Mouse (Mus musculus) embryo, embryonic 11.5 days (tissue): ENCODE data around the gene Mmp15.

Experiments used
- DNase-seq: peaks from one replicate; pipeline ENCODE4 v3.0.0-alpha.2; 2012; ENCODE audit warnings: low read depth, low spot score

Mmp15 gene

DNA sequence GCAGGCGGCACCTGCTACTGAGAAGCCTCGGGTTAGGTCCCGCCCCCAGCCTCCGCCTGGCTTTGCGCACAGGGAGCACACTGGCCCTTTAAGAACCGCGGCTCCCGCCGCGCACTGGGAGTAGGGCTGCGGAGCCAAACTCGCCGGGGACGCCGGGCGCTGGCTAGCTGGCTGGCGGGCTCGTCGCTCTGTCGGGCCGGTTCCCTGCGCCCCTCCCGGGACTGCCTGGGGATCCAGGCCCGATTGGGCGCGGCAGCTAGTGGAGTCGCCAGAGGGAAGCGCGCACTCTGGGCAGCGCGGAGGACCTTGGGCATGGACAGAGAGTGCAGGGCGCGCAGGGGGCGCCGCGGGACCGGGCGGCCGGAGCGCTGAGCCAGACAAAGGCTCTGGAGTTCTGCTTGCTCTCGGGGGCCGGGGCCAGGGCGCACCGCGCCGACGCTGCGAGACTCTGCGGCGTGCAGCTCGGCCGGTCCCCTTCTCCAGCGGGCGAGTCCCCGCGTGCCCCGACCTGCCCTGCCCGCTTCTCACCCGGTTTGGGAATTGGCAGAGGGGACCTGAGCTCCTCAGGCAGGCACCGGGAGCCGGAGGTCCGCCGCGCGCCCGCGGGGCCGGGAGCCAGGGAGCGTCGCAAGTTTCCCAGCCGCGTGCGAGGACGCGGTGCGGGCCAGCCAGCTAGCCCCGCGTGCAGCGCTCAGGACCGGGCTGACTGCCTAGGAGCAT lies at the start of gene Mmp15:
Mmp15 (plus strand) TSS at position 118 of the 720 bp plus-strand sequence.
- peak; percentile 65 for DNase-seq

DNA sequence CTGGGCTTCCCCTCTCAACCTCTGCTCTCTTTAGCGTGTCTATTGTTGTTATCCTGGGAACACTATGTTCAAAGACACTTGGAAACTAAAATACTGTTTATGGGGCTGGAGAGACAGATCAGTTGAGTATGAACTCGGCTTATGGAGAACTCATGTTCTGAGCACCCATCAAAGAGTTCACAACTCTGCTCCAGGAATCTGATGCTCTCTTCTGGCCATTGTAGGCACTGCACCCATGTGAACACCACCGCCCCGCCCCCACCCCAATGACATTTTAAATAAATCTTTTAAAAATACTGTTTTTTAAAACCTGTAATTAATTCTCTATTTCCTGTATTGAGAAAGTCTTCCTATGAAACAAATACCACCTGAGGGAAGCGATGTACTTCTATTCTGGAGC lies 49.7 kb upstream of the Mmp15 start:
- peak; percentile 17 for DNase-seq

GRCm38 (mm10) chr8:95305526-95305925 lies 46.5 kb upstream of the Mmp15 start:
- no peak for DNase-seq

- DNase-seq: no peak
Observed at GRCm38 (mm10) chr8:95306431-95306830, 45.6 kb upstream of the Mmp15 start, which contains the start of gene Cngb1. TSS of gene Cngb1 (minus strand) at chr8:95306585.

GRCm38 (mm10) chr8:95310342-95310970 lies 41.6 kb upstream of the Mmp15 start, which contains the start of gene Tepp:
TSS of gene Tepp (plus strand) at chr8:95310566.
- DNase-seq: no peak

- DNase-seq: no peak
Observed at GRCm38 (mm10) chr8:95312836-95313235, 39.2 kb upstream of the Mmp15 start.

GRCm38 (mm10) chr8:95313857-95314256 lies 38.2 kb upstream of the Mmp15 start:
- DNase-seq: no peak

DNA sequence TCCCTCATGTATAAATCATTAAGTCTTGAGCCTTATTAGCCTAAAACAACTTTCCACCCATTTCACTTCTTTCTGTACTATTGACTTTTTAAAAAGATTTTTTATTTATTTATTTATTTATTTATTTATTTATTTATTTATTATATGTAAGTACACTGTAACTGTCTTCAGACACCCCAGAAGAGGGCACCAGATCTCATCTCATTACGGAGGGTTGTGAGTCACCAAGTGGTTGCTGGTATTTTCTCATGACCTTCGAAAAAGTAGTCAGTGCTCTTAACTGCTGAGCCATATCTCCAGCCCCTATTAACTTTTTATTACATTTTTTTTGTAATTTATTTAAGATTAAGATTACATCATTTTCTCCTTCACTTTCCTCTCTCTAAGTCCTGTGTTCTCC lies 37.4 kb upstream of the Mmp15 start:
- DNase-seq: no peak

- DNase-seq: no peak
Observed at GRCm38 (mm10) chr8:95315350-95315749, 36.7 kb upstream of the Mmp15 start.

- peak; percentile 35 for DNase-seq
Observed at GRCm38 (mm10) chr8:95320224-95321139, 31.6 kb upstream of the Mmp15 start.

DNA sequence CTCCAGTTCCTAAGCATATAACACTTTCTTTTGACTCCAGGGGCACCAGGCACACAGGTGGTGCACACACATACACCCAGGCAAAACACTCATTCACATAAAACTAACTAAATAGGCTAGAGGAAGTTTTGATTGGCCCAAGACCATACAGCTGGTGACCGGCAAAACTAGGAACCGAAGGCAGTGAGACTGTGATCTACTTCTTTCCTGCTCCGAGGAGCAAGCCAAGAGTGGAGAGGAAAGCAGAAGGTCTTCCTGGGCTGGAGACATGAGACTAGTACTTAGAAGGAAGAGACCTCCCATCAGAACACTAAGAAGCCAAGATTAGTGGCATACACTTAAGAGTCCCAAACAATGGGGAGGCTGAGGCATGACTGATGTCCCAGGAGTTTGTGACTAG lies 28.9 kb upstream of the Mmp15 start:
- DNase-seq: no peak

DNA sequence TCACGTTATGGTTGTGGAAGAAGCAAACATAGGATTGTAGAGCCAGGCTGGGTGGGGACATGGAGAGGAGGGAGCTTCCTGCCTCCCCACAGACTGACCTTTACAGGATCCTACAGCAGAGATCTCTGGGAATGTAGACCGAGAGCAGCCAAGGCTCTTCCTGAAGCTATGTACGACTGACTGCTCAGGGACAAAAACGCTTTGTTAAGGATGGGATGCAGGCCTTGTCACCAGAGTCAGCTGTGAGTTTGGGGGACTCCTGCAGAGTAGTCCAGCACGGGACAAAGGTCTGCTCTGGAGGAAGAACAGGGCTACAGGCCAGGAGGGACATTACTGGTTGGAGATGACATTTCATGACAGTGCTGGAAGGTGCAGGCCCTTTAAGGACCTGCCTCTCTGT lies 27.4 kb upstream of the Mmp15 start:
- DNase-seq: no peak

DNA sequence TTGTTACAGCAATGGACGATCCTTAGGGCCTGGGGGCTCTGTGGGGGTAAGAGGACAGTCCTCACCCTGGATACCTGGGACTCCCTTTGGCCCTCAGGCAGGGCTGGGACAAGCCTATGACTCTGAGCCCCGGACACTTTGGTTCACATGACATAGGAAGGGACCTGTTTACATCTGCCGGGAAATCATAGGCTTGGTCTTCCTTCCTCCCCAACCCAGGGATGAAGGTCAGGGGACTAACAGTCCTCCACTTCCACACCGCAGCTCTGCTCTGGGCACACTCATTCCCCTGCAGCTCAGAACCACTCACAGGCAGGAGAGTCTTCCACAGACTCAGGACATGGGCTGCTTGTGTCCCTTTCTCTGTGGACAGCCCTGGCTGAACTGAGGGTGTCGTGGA lies 25.2 kb upstream of the Mmp15 start:
- DNase-seq: no peak

- DNase-seq: no peak
Observed at GRCm38 (mm10) chr8:95327866-95328465, 24.1 kb upstream of the Mmp15 start.

DNA sequence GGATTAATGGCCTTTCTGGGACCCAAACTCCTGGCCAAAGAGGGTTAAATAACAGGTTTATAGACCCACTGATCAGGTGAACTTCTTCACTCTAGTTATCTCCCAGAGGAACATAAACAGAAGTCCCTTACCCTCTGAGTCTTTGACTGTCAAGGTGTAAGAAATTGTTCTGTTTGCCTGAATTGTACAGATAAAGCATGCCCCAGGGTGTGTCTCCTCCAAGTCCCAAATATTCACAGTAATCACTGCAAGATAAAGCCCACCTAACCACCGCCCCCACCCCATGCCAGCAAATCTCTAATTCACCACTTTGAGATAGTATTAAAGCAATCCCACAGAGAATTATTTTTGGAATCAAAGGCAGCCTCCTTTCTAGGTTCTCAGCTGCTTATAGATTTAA lies 21.7 kb upstream of the Mmp15 start:
- DNase-seq: no peak

- DNase-seq: peak; percentile 60
Observed at GRCm38 (mm10) chr8:95331156-95331719, 20.8 kb upstream of the Mmp15 start.

GRCm38 (mm10) chr8:95331720-95332436 lies 20.2 kb upstream of the Mmp15 start, which contains the start of the genes Zfp319 and Usb1:
TSS of gene Zfp319 (minus strand) at chr8:95331950.
TSS of gene Usb1 (plus strand) at chr8:95332284.
- peak; percentile 90 for DNase-seq

DNA sequence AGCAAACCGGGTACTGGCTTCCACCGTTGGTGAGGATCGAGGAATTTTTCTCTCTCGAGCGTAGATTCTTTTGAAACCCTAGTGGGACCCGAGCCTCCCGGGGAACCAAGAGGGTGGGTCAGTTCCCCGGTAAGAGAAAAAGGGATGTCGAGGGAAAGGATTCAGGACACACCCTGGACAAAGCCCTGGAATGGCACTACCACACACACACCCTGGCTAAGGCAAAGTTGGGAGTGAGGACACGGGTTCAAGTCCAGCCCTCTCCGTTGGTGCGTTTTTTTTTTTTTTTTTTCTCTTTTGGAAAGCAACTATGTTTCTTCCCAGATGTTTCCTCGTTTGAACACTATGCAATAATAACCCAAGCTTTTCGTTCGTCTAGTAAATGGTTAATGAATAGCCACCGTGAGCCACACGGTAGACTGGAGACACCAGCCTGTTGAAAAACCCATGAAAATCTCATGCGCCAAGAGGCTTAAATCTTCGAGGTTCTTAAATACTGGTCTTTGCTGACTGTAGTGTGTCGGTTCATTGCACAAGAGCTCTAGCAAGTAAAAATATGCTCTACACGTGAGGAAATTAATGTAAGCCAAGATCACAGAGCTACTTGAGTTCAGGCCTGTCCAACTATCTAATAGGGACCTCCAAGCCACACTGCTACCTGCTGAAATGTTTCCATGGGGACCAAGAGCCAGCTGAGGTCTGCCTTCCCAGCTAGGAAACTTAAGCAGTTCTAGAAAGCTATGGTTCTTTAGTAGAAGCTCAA lies 19.4 kb upstream of the Mmp15 start:
- no peak for DNase-seq

DNA sequence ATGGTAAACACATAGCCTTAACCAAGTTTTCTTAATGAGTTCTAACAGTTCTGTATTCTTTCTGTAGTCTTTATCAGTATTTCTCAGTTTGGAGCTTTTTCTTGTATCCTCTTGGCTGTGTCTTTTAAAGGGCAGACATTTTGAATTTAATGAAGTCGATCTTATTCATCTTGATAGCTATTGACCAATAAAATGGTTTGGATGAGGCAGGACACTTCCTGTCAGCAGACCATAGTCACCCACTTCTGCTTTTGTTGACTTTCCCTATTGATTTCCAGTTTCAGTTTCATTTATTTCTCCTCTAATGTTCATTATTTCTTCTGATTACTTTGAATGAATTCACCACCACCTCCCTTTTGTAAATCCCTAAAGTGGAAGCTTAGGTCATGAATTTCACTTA lies 16.4 kb upstream of the Mmp15 start:
- no peak for DNase-seq

DNA sequence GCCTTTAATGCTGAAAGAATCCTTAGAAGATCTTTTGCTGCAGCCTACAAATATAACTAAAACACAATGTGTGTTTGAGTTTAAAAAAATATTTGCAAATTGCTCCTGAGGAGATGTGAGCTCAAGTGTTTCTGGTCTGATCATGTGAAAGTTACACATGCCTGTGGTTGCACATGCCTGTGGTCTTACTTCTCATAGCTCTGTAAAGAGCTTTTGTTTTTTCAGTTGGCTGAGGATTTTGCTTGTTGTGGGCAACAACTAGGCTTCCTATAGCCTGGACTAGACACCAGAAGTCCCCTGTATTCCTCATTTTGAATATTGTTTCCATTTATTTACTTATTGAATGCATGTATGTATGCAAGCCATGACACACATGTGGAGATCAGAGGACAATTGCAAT lies 15.7 kb upstream of the Mmp15 start:
- no peak for DNase-seq
